Mouse (Mus musculus): ENCODE measurements at regions not wholly inside any gene's neighbourhood (a gene's known extent, or its start where the extent isn't known, plus 50 kb on each side); places are given as distances from the start of the nearest gene placed in this dataset.

GRCm38 (mm10) chr3:119862194-119862957 is 78.1 kb upstream of the Ptbp2 start:
- H3K4me2 ChIP-seq (replicated peaks; ENCODE audit: low read depth, low read length) = no peak overlapping the region
- no peak overlapping the region for H3K27ac ChIP-seq (ENCODE audit: low read length)
- H3K4me3 ChIP-seq (ENCODE audit: low read length) = no peak overlapping the region
- WGBS = 89% methylated on average over 7 of the region's 7 CpGs
- ATAC-seq (ENCODE audit: low FRiP score, low TSS enrichment) = no peak
- H3K9ac ChIP-seq (replicated peaks; ENCODE audit: low read length) = no peak overlapping the region
- no peaks in the 10 kb centered on the region for H3K9me3 ChIP-seq (ENCODE audit: low read length)
- no peaks in the 10 kb centered on the region for H3K4me1 ChIP-seq (ENCODE audit: insufficient read depth, low read length)
- no peaks in the 10 kb centered on the region for H3K36me3 ChIP-seq (ENCODE audit: insufficient read depth, low read length)
- H3K27me3 ChIP-seq (ENCODE audit: insufficient read depth, low read length) = no peaks in the 10 kb centered on the region
